Mouse (Mus musculus): ENCODE results near the gene Vwa7. TPM values are rescaled to one million over a fixed set of nuclear protein-coding genes. Genes with fewer than 3 reads are reported as not detected.
A peak's percentile ranks its signal among the peaks of the same experiment; 100 is the strongest.
"Not testable (repeated sequence)": the region's sequence is repeated elsewhere in the genome, so short reads cannot be mapped to it uniquely, and the experiment has no call there.

Vwa7 gene
- polyA plus RNA-seq, 1 experiment from 2014 or later = 0.07 TPM

DNA sequence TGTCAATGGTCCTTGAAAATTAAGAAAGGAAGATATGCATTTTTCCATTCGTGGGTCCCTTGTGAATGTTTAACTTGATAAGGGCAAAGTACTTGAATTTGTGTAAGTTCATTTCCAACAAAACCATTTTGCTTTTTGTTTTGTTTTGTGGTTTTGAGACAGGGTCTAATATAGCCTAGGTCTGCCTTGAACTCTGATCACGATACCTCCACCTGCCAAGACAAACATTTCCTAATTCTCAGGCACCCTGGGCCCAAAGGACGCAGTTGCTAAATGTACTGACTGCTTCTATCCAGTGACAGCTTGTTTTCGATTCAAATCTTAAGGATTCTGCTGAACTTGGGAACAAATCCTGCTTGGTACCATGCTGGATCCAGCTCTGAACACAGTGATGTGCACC lies 36.7 kb upstream of the Vwa7 start:
- Histone ChIP-seq H3K4me1 (ENCODE audit: control insufficient read depth, insufficient read depth, low read length) (peaks cover 6% of the 10 kb centered on the region), H3K9me3 (ENCODE audit: control insufficient read depth, low read length) (no peaks in the 10 kb centered on the region), H3K36me3 (ENCODE audit: control insufficient read depth, insufficient read depth, low read length) (peaks cover 5% of the 10 kb centered on the region), H3K4me2 (ENCODE audit: low read depth, low read length) (no peak overlapping the region), H3K27ac (replicated peaks; ENCODE audit: low read depth, low read length) (no peak overlapping the region), H3K4me3 (ENCODE audit: low read depth, low read length) (no peak overlapping the region), H3K9ac (ENCODE audit: low read depth, low read length) (no peak overlapping the region), H3K27me3 (replicated peaks; ENCODE audit: control insufficient read depth, insufficient read depth, low read length) (no peaks in the 10 kb centered on the region)
- DNase-seq (ENCODE audit: low spot score) (no peak), ATAC-seq (ENCODE audit: low read depth) (no peak)
- 84% methylated on average over 4 of the region's 4 CpGs for WGBS

DNA sequence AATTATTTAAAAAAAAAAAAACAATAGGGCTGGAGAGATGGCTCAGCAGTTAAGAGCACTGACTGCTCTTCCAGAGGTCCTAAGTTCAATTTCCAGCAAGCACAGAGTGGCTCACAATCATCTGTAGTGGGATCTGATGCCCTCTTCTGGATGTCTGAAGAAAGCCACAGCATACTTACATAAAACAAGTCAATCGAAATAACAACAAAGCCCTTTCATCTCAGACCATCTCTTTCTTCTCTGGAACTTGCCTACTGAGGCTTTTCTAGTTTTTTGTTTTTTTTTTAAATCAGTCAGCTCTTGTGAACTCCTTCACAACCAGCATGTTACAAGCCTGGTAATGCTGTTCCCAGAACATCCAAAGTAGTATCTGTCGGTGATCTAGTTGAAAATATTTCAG lies 35.7 kb upstream of the Vwa7 start:
- ATAC-seq (ENCODE audit: low read depth) (no peak), DNase-seq (ENCODE audit: low spot score) (peak; percentile 84)
- peak overlapping the region; percentile 90 for H3K9ac ChIP-seq (ENCODE audit: low read depth, low read length)
- WGBS = 12% methylated on average over 2 of the region's 2 CpGs
- peak overlapping the region; percentile 97; the same call in 1 of the 2 replicates for H3K27ac ChIP-seq (replicated peaks; ENCODE audit: low read depth, low read length)
- peak overlapping the region; percentile 83 for H3K4me3 ChIP-seq (ENCODE audit: low read depth, low read length)
- H3K4me1 ChIP-seq (ENCODE audit: control insufficient read depth, insufficient read depth, low read length) = peaks cover 6% of the 10 kb centered on the region
- H3K27me3 ChIP-seq (replicated peaks; ENCODE audit: control insufficient read depth, insufficient read depth, low read length) = no peaks in the 10 kb centered on the region
- H3K4me2 ChIP-seq (ENCODE audit: low read depth, low read length) = peak overlapping the region; percentile 93
- H3K36me3 ChIP-seq (ENCODE audit: control insufficient read depth, insufficient read depth, low read length) = peaks cover 15% of the 10 kb centered on the region
- no peaks in the 10 kb centered on the region for H3K9me3 ChIP-seq (ENCODE audit: control insufficient read depth, low read length)

GRCm38 (mm10) chr17:34981690-34982180 lies 34.6 kb upstream of the Vwa7 start, which contains the start of gene Lsm2:
Gene Lsm2 (plus strand): TSS chr17:34981862.
- no peaks in the 10 kb centered on the region for H3K27me3 ChIP-seq (replicated peaks; ENCODE audit: control insufficient read depth, insufficient read depth, low read length)
- H3K36me3 ChIP-seq (ENCODE audit: control insufficient read depth, insufficient read depth, low read length) = peaks cover 26% of the 10 kb centered on the region
- peaks cover 6% of the 10 kb centered on the region for H3K4me1 ChIP-seq (ENCODE audit: control insufficient read depth, insufficient read depth, low read length)
- no peaks in the 10 kb centered on the region for H3K9me3 ChIP-seq (ENCODE audit: control insufficient read depth, low read length)
- H3K9ac ChIP-seq (ENCODE audit: low read depth, low read length) = peak within 1 kb of the TSS; percentile 90
- WGBS = 0% methylated on average over 48 of the region's 58 CpGs
- H3K4me3 ChIP-seq (ENCODE audit: low read depth, low read length) = peak within 1 kb of the TSS; percentile 83
- H3K4me2 ChIP-seq (ENCODE audit: low read depth, low read length) = peak within 1 kb of the TSS; percentile 93
- peak; percentile 96 for ATAC-seq (ENCODE audit: low read depth)
- peak within 1 kb of the TSS; percentile 97 for H3K27ac ChIP-seq (replicated peaks; ENCODE audit: low read depth, low read length)
- DNase-seq (ENCODE audit: low spot score) = peak; percentile 97

DNA sequence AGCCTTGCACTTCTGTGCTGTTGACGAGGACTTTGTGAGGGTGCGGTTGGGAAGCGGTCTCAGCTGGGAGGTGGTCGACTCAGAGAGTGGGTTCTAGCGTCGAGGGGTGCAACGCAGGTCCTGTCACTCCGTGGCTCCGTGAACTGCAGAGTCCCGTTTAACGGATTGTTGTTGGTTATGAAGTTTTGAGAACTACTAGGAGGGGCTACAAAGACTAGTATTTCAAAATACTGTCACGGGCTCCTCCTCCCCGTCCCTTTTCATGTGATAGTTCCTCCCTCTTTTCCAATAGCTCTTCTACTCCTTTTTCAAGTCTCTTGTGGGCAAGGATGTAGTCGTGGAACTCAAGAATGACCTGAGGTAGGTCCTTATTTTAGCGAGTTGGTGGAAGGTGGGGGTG lies 34.1 kb upstream of the Vwa7 start:
- DNase-seq (ENCODE audit: low spot score) (no peak), ATAC-seq (ENCODE audit: low read depth) (no peak)
- Histone ChIP-seq H3K9me3 (ENCODE audit: control insufficient read depth, low read length) (no peaks in the 10 kb centered on the region), H3K36me3 (ENCODE audit: control insufficient read depth, insufficient read depth, low read length) (peaks cover 27% of the 10 kb centered on the region), H3K4me2 (ENCODE audit: low read depth, low read length) (peak overlapping the region; percentile 93), H3K4me1 (ENCODE audit: control insufficient read depth, insufficient read depth, low read length) (peaks cover 6% of the 10 kb centered on the region), H3K9ac (ENCODE audit: low read depth, low read length) (peak overlapping the region; percentile 90), H3K27ac (replicated peaks; ENCODE audit: low read depth, low read length) (peak overlapping the region; percentile 97), H3K27me3 (replicated peaks; ENCODE audit: control insufficient read depth, insufficient read depth, low read length) (no peaks in the 10 kb centered on the region), H3K4me3 (ENCODE audit: low read depth, low read length) (peak overlapping the region; percentile 83)
- WGBS = 0% methylated on average over 15 of the region's 15 CpGs

- Histone ChIP-seq H3K4me1 (ENCODE audit: control insufficient read depth, insufficient read depth, low read length) (peaks cover 6% of the 10 kb centered on the region), H3K27me3 (replicated peaks; ENCODE audit: control insufficient read depth, insufficient read depth, low read length) (no peaks in the 10 kb centered on the region), H3K9ac (ENCODE audit: low read depth, low read length) (no peak overlapping the region), H3K36me3 (ENCODE audit: control insufficient read depth, insufficient read depth, low read length) (peaks cover 38% of the 10 kb centered on the region), H3K27ac (replicated peaks; ENCODE audit: low read depth, low read length) (no peak overlapping the region), H3K4me2 (ENCODE audit: low read depth, low read length) (no peak overlapping the region), H3K4me3 (ENCODE audit: low read depth, low read length) (no peak overlapping the region), H3K9me3 (ENCODE audit: control insufficient read depth, low read length) (no peaks in the 10 kb centered on the region)
- ATAC-seq (ENCODE audit: low read depth) = no peak
- DNase-seq (ENCODE audit: low spot score) = peak; percentile 55
- 80% methylated on average over 2 of the region's 2 CpGs for WGBS
Observed at GRCm38 (mm10) chr17:34984218-34984617, 32.2 kb upstream of the Vwa7 start.

- H3K36me3 ChIP-seq (ENCODE audit: control insufficient read depth, insufficient read depth, low read length) = peaks cover 34% of the 10 kb centered on the region
- no peak overlapping the region for H3K27ac ChIP-seq (replicated peaks; ENCODE audit: low read depth, low read length)
- H3K9ac ChIP-seq (ENCODE audit: low read depth, low read length) = no peak overlapping the region
- DNase-seq (ENCODE audit: low spot score) (no peak), ATAC-seq (ENCODE audit: low read depth) (no peak)
- peaks cover 2% of the 10 kb centered on the region; the same call in 1 of the 2 replicates for H3K4me1 ChIP-seq (ENCODE audit: control insufficient read depth, insufficient read depth, low read length)
- no peaks in the 10 kb centered on the region for H3K27me3 ChIP-seq (replicated peaks; ENCODE audit: control insufficient read depth, insufficient read depth, low read length)
- no peaks in the 10 kb centered on the region for H3K9me3 ChIP-seq (ENCODE audit: control insufficient read depth, low read length)
- H3K4me3 ChIP-seq (ENCODE audit: low read depth, low read length) = no peak overlapping the region
- no peak overlapping the region for H3K4me2 ChIP-seq (ENCODE audit: low read depth, low read length)
Observed at GRCm38 (mm10) chr17:34994751-34995150, 21.6 kb upstream of the Vwa7 start.

DNA sequence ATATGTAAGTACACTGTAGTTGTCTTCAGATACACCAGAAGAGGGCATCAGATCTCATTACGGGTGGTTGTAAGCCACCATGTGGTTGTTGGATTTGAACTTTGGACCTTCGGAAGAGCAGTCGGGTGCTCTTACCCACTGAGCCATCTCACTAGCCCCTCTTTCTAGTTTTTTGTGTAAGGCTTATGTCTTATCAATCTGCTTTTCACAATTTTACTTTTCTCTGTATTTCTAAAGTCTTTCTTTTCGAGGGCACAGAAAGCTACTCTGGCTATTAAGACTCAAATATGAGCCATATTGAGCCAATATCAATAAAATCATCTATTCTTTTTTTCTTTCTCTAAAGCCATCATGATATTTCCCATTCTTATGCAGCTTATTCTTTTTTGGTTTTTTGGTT lies 21.2 kb upstream of the Vwa7 start:
- not testable (repeated sequence) for H3K4me2 ChIP-seq (ENCODE audit: low read depth, low read length); H3K4me1 ChIP-seq (ENCODE audit: control insufficient read depth, insufficient read depth, low read length); H3K9ac ChIP-seq (ENCODE audit: low read depth, low read length); H3K27me3 ChIP-seq (replicated peaks; ENCODE audit: control insufficient read depth, insufficient read depth, low read length); ATAC-seq (ENCODE audit: low read depth); H3K9me3 ChIP-seq (ENCODE audit: control insufficient read depth, low read length); DNase-seq (ENCODE audit: low spot score); H3K4me3 ChIP-seq (ENCODE audit: low read depth, low read length); H3K27ac ChIP-seq (replicated peaks; ENCODE audit: low read depth, low read length)
- H3K36me3 ChIP-seq (ENCODE audit: control insufficient read depth, insufficient read depth, low read length) = peaks cover 34% of the 10 kb centered on the region
- WGBS = 89% methylated on average over 4 of the region's 4 CpGs

DNA sequence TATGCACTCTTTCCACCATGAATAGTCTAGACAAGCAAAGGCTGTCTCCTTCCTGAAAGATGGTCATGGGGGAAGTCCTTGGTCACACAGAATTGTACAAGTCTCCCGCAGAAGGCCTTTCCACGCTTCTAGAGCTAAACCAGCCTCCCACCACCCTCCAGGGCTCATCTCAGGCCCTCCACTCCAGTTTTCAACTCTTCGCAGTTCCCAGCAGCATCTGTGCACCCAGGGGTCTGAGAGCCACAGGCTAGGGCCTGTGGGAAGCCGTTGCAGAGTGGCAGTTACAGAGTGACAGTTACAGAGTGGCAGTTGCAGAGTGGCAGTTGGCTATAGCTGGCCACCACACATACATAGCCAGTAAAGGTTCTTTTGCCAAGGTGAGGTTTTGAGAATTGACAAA lies 20.5 kb upstream of the Vwa7 start:
- not testable (repeated sequence) for H3K9me3 ChIP-seq (ENCODE audit: control insufficient read depth, low read length); H3K4me2 ChIP-seq (ENCODE audit: low read depth, low read length); H3K4me3 ChIP-seq (ENCODE audit: low read depth, low read length); DNase-seq (ENCODE audit: low spot score); ATAC-seq (ENCODE audit: low read depth); H3K27me3 ChIP-seq (replicated peaks; ENCODE audit: control insufficient read depth, insufficient read depth, low read length); H3K27ac ChIP-seq (replicated peaks; ENCODE audit: low read depth, low read length); H3K4me1 ChIP-seq (ENCODE audit: control insufficient read depth, insufficient read depth, low read length); H3K9ac ChIP-seq (ENCODE audit: low read depth, low read length)
- H3K36me3 ChIP-seq (ENCODE audit: control insufficient read depth, insufficient read depth, low read length) = peaks cover 28% of the 10 kb centered on the region
- 96% methylated on average over 4 of the region's 4 CpGs for WGBS

DNA sequence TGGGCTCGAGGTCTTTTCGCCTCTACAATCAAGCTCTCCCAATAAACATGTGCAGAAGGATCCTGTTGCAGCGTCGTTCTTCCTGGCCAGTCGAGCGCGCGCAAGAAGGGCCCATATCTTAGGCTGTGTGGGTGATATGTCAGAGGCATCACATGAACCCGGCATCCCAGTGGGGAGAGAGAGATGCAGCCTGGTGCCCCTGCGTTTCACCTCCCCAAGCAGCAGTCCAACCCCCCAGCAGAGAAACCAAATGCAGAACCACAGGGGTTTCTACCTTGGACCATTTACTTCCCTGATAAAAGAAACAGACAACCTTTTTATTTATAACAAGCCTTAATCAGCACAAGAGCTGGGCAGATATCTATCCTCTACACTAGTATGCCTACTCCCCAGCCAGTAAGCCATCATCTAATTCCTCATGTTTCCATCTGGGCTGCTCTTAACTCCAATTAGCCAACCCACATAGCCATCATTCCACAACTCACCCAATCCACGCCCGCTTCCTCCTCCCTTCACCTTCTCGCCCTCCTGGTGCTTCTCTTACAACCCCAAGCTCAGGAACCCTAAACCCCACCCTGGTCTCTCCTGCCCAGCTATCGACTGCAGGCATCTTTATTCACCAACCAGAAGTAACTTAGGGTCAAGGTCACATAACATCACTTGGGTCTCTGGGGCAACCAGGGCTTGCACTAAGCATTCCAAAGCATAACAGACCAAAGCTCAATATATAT lies 19.8 kb upstream of the Vwa7 start:
- H3K36me3 ChIP-seq (ENCODE audit: control insufficient read depth, insufficient read depth, low read length) = peaks cover 26% of the 10 kb centered on the region
- no peak for DNase-seq (ENCODE audit: low spot score)
- H3K9ac ChIP-seq (ENCODE audit: low read depth, low read length) = no peak overlapping the region; the same call in 1 of the 2 replicates
- no peak overlapping the region for H3K4me2 ChIP-seq (ENCODE audit: low read depth, low read length)
- no peak for ATAC-seq (ENCODE audit: low read depth)
- no peak overlapping the region for H3K27ac ChIP-seq (replicated peaks; ENCODE audit: low read depth, low read length)
- H3K4me1 ChIP-seq (ENCODE audit: control insufficient read depth, insufficient read depth, low read length) = peaks cover 6% of the 10 kb centered on the region; the same call in 1 of the 2 replicates
- no peak overlapping the region for H3K4me3 ChIP-seq (ENCODE audit: low read depth, low read length)
- H3K27me3 ChIP-seq (replicated peaks; ENCODE audit: control insufficient read depth, insufficient read depth, low read length) = no peaks in the 10 kb centered on the region
- no peaks in the 10 kb centered on the region for H3K9me3 ChIP-seq (ENCODE audit: control insufficient read depth, low read length)
- WGBS = 93% methylated on average over 12 of the region's 14 CpGs
